Mouse (Mus musculus): ENCODE measurements around the gene Src. TPM values are rescaled to one million over a fixed set of nuclear protein-coding genes. Genes with fewer than 3 reads are reported as not detected.

Src gene
- polyA plus RNA-seq, 1 experiment from 2014 or later: 5.6 TPM

DNA sequence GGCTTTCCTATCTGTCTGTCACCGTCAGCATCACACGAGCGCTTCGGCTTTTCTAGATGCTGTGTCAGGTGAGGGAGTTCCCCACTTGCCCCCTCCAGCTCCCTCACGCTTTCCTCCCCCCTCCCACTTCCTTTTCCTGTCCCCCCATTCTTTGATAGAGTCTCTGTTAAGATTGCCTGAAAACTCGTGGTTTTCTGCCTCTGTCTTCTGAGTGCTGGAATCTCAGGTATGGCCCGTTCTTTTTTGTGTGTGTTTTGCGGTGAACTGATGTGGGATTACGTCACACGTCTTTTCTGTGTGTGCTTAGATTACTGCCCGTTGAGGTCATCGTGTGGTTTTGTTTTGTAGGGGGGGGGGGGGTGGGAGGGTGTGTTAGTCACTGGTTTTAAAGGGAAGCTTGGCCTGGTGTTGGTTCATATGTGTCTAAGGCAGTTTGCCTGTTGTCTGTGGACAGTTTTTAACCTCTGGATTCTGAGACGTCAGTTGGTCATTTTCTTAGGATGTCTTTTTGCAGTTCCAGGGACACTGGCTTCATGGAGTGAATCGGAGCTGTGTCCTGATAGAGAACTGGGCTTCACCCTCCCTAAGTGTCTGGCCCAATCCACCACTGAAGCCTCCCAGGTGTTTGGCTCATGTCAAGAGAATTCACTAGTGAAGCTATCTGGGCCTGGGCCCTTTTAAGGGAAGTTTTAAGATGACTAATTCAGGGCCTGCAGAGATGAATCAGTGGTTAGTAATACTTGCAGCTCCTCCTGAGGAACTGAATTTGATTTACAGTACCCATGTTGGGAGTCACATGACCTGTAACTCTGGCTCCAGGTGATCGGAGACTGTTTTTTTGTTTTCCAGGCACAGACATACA, 29.3 kb downstream of the Src start:
- no peaks in the 10 kb centered on the region for H3K9me3 ChIP-seq (replicated peaks)
- ATAC-seq (replicated peaks; ENCODE audit: insufficient number of reproducible peaks, insufficient read depth, low FRiP score, low read depth): no peak
- H3K27me3 ChIP-seq: no peaks in the 10 kb centered on the region
- H3K4me2 ChIP-seq: no peak overlapping the region
- no peak overlapping the region for H3K27ac ChIP-seq
- WGBS: 42% methylated on average over 15 of the region's 15 CpGs
- H3K4me3 ChIP-seq: no peak overlapping the region
- peaks cover 6% of the 10 kb centered on the region; the same call in 1 of the 2 replicates for H3K4me1 ChIP-seq (replicated peaks)
- H3K9ac ChIP-seq: no peak overlapping the region
- H3K36me3 ChIP-seq: peaks cover 5% of the 10 kb centered on the region; the same call in 1 of the 2 replicates

GRCm38 (mm10) chr2:157448356-157448755, 30.1 kb downstream of the Src start:
- no peak overlapping the region for H3K9ac ChIP-seq
- no peak overlapping the region for H3K4me2 ChIP-seq
- no peak for ATAC-seq (replicated peaks; ENCODE audit: insufficient number of reproducible peaks, insufficient read depth, low FRiP score, low read depth)
- no peaks in the 10 kb centered on the region for H3K9me3 ChIP-seq (replicated peaks)
- H3K27me3 ChIP-seq: no peaks in the 10 kb centered on the region
- no peak overlapping the region for H3K27ac ChIP-seq
- peaks cover 5% of the 10 kb centered on the region; the same call in 1 of the 2 replicates for H3K36me3 ChIP-seq
- no peak overlapping the region for H3K4me3 ChIP-seq
- WGBS: 89% methylated on average over 7 of the region's 7 CpGs
- H3K4me1 ChIP-seq (replicated peaks): peaks cover 5% of the 10 kb centered on the region; the same call in 1 of the 2 replicates

DNA sequence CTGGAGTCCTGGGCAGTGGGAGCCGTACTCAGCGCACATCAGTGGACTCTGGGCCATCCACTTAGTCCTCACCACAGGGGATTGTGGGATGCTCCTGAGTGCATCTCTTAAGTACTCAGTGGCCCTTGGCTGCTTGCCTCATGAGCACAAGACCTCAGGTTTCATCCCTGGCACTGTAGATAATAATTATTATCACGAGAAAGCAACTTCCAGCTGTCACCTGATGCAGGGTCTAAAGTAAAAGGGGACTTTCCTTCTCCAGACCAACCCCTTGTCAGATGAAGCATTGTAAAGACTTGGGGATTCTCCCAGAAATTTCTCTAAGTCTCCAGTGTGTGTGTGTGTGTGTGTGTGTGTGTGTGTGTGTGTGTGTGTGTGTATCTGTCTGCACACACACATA, 32.7 kb downstream of the Src start:
- Histone ChIP-seq H3K27me3 (no peaks in the 10 kb centered on the region), H3K9ac (no peak overlapping the region), H3K4me3 (no peak overlapping the region), H3K9me3 (replicated peaks) (no peaks in the 10 kb centered on the region), H3K27ac (no peak overlapping the region), H3K4me2 (no peak overlapping the region), H3K36me3 (peaks cover 5% of the 10 kb centered on the region; the same call in 1 of the 2 replicates), H3K4me1 (replicated peaks) (peaks cover 4% of the 10 kb centered on the region; the same call in 1 of the 2 replicates)
- ATAC-seq (replicated peaks; ENCODE audit: insufficient number of reproducible peaks, insufficient read depth, low FRiP score, low read depth): no peak
- WGBS: 73% methylated on average over 3 of the region's 3 CpGs

GRCm38 (mm10) chr2:157451372-157452040, 33.3 kb downstream of the Src start:
- H3K27me3 ChIP-seq: no peaks in the 10 kb centered on the region
- no peak overlapping the region for H3K9ac ChIP-seq
- 82% methylated on average over 7 of the region's 7 CpGs for WGBS
- peaks cover 4% of the 10 kb centered on the region; the same call in 1 of the 2 replicates for H3K4me1 ChIP-seq (replicated peaks)
- H3K27ac ChIP-seq: no peak overlapping the region
- peaks cover 5% of the 10 kb centered on the region; the same call in 1 of the 2 replicates for H3K36me3 ChIP-seq
- ATAC-seq (replicated peaks; ENCODE audit: insufficient number of reproducible peaks, insufficient read depth, low FRiP score, low read depth): no peak
- no peak overlapping the region for H3K4me3 ChIP-seq
- H3K9me3 ChIP-seq (replicated peaks): no peaks in the 10 kb centered on the region
- no peak overlapping the region for H3K4me2 ChIP-seq

DNA sequence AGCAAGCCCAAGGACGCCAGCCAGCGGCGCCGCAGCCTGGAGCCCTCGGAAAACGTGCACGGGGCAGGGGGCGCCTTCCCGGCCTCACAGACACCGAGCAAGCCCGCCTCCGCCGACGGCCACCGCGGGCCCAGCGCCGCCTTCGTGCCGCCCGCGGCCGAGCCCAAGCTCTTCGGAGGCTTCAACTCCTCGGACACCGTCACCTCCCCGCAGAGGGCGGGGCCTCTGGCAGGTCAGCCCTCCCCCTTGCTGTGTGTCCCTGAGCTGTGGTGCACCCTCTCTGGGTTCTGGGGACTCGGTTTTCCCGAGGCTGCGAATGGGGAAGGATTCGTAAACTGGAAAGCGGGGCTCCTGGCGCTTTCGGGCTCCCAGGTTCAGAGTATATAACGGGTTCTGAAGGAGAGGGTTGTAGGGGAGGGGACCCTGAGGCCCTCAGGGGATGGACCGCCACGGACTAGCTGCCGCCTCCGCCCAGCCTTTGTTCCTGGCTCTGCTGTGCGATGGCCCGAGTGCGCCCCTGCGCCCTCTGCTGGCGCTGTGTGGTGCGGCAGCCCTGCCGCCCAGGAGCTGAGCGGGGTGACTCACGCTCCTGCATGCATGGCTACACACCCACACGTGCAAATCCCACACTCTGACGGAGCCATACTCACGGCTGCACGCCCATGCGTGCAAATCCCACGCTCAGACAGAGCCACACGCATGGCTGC, 39.0 kb downstream of the Src start:
- H3K9me3 ChIP-seq (replicated peaks): no peaks in the 10 kb centered on the region

GRCm38 (mm10) chr2:157458472-157458871, 40.2 kb downstream of the Src start:
- no peak overlapping the region for H3K27ac ChIP-seq
- H3K9me3 ChIP-seq (replicated peaks): no peaks in the 10 kb centered on the region
- H3K4me1 ChIP-seq (replicated peaks): peaks cover 28% of the 10 kb centered on the region
- no peaks in the 10 kb centered on the region for H3K27me3 ChIP-seq
- 0 out of 2 replicates have a peak, but pooled peaks have one; percentile 19 for ATAC-seq (replicated peaks; ENCODE audit: insufficient number of reproducible peaks, insufficient read depth, low FRiP score, low read depth)
- 25% methylated on average over 12 of the region's 14 CpGs for WGBS
- H3K4me2 ChIP-seq: peak overlapping the region; percentile 90
- H3K4me3 ChIP-seq: no peak overlapping the region
- no peak overlapping the region for H3K9ac ChIP-seq
- H3K36me3 ChIP-seq: 0 out of 2 replicates have a peak, but pooled peaks cover 4% of the 10 kb centered on the region

More for the DNA sequence above, 39.0 kb downstream of the Src start:
- peak; percentile 85 for ATAC-seq (replicated peaks; ENCODE audit: insufficient number of reproducible peaks, insufficient read depth, low FRiP score, low read depth)
- Histone ChIP-seq H3K9ac (peak overlapping the region; percentile 53), H3K36me3 (0 out of 2 replicates have a peak, but pooled peaks cover 4% of the 10 kb centered on the region), H3K27me3 (no peaks in the 10 kb centered on the region), H3K4me3 (peak overlapping the region; percentile 55), H3K4me1 (replicated peaks) (peaks cover 20% of the 10 kb centered on the region), H3K27ac (no peak overlapping the region), H3K4me2 (peak overlapping the region; percentile 90)
- WGBS: under 1% methylated on average over 56 of the region's 56 CpGs

GRCm38 (mm10) chr2:157459736-157460135, 41.5 kb downstream of the Src start:
- WGBS: 25% methylated on average over 5 of the region's 5 CpGs
- ATAC-seq (replicated peaks; ENCODE audit: insufficient number of reproducible peaks, insufficient read depth, low FRiP score, low read depth): no peak
- H3K4me1 ChIP-seq (replicated peaks): peaks cover 41% of the 10 kb centered on the region
- no peak overlapping the region for H3K9ac ChIP-seq
- H3K4me3 ChIP-seq: no peak overlapping the region
- H3K36me3 ChIP-seq: 0 out of 2 replicates have a peak, but pooled peaks cover 4% of the 10 kb centered on the region
- H3K27ac ChIP-seq: no peak overlapping the region
- H3K4me2 ChIP-seq: no peak overlapping the region
- H3K27me3 ChIP-seq: no peaks in the 10 kb centered on the region
- H3K9me3 ChIP-seq (replicated peaks): no peaks in the 10 kb centered on the region

GRCm38 (mm10) chr2:157462776-157463710, 44.8 kb downstream of the Src start:
- ATAC-seq (replicated peaks; ENCODE audit: insufficient number of reproducible peaks, insufficient read depth, low FRiP score, low read depth): no peak
- no peaks in the 10 kb centered on the region for H3K9me3 ChIP-seq (replicated peaks)
- no peak overlapping the region; the same call in 1 of the 2 replicates for H3K27ac ChIP-seq
- 0 out of 2 replicates have a peak, but pooled peaks cover 4% of the 10 kb centered on the region for H3K36me3 ChIP-seq
- no peak overlapping the region for H3K4me3 ChIP-seq
- H3K27me3 ChIP-seq: no peaks in the 10 kb centered on the region
- H3K9ac ChIP-seq: no peak overlapping the region
- WGBS: 68% methylated on average over 20 of the region's 20 CpGs
- H3K4me2 ChIP-seq: no peak overlapping the region
- H3K4me1 ChIP-seq (replicated peaks): peaks cover 33% of the 10 kb centered on the region

DNA sequence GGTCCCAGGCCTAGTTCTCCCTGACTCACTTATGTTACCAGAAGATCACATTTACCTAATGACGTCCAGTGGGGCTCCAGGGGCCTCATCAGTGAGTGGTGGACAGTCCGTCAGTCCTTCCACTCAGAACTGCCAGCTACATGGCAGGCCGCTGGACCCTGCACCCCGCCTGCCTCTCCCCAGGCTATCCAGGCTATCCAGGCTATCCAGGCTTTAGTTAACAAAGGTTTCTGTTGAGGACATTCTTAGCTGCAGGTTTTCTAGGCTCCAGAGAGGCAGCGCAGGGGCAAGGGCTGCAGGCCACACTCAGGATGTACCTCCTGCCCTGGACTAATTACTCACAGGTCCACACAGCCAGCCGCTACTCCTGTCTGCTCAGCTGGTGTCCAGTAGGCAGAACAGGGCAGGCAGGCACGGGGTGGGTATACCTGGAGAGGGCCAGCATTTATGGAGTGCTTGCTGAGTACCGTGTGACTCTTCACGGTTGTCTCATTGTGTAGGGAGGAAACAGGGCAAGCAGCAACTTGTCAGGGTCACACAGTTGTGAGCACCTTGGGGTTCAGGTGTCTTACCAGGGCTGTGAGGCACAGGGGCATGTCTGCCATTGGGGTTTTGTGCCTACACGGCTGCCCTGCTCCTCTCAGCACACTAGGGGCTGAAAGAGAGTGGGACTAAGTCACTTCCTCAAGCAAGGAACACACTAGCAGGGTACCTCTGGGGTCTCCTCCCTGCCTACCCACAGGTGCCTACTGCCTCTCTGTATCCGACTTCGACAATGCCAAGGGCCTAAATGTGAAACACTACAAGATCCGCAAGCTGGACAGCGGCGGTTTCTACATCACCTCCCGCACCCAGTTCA, 45.9 kb downstream of the Src start:
- peak overlapping the region; percentile 38 for H3K27ac ChIP-seq
- H3K36me3 ChIP-seq: 0 out of 2 replicates have a peak, but pooled peaks cover 7% of the 10 kb centered on the region
- 0 out of 2 replicates have a peak, but pooled peaks have one; percentile 4 for ATAC-seq (replicated peaks; ENCODE audit: insufficient number of reproducible peaks, insufficient read depth, low FRiP score, low read depth)

More for the DNA sequence above, 45.9 kb downstream of the Src start:
- WGBS: 52% methylated on average over 16 of the region's 16 CpGs
- Histone ChIP-seq H3K4me3 (no peak overlapping the region), H3K4me2 (peak overlapping the region; percentile 37), H3K9me3 (replicated peaks) (no peaks in the 10 kb centered on the region), H3K4me1 (replicated peaks) (peaks cover 30% of the 10 kb centered on the region), H3K9ac (no peak overlapping the region), H3K27me3 (no peaks in the 10 kb centered on the region)

All from heart, embryonic 15.5 days (tissue).